Mouse (Mus musculus) neural tube, embryonic 14.5 days (tissue): ENCODE data around the gene Ank2. TPM values are rescaled to one million over a fixed set of nuclear protein-coding genes. Genes with fewer than 3 reads are reported as not detected.

Experiments
- ATAC-seq: fragments of 200-750 bp; cut with Nextera tagmentation; 2 replicates; pipeline ENCODE4 v1.8.0; 2017; ENCODE audit warnings: low read depth, mild to moderate bottlenecking, moderate TSS enrichment, moderate library complexity
- H3K27ac ChIP-seq: fragments of 300-500 bp; sonication (generic); 2 replicates; pipeline ENCODE4 v1.5.1; 2014; ENCODE audit warnings: low read depth, mild to moderate bottlenecking, control low read depth, low read length, moderate library complexity, mixed read lengths
- H3K27me3 ChIP-seq: fragments of 300-500 bp; sonication (generic); 2 replicates; pipeline ENCODE4 v1.6.1; 2014; ENCODE audit warnings: low read length; ENCODE audit not compliant: control insufficient read depth, insufficient read depth
- H3K36me3 ChIP-seq: fragments of 300-500 bp; sonication (generic); 2 replicates; pipeline ENCODE4 v1.6.1; 2014; ENCODE audit warnings: low read length, mixed read lengths; ENCODE audit not compliant: control insufficient read depth, insufficient read depth
- H3K4me1 ChIP-seq: fragments of 300-500 bp; sonication (generic); 2 replicates; pipeline ENCODE4 v1.6.1; 2014; ENCODE audit warnings: low read length; ENCODE audit not compliant: control insufficient read depth, insufficient read depth
- H3K4me2 ChIP-seq: fragments of 300-500 bp; sonication (generic); 2 replicates; pipeline ENCODE4 v1.6.1; 2014; ENCODE audit warnings: mild to moderate bottlenecking, low read depth, low read length, control low read depth
- H3K4me3 ChIP-seq: fragments of 300-500 bp; sonication (generic); 2 replicates; pipeline ENCODE4 v1.5.1; 2014; ENCODE audit warnings: low read depth, low read length, control low read depth, mixed read lengths
- H3K9ac ChIP-seq: fragments of 300-500 bp; sonication (generic); replicated peaks from 2 replicates; pipeline ENCODE4 v1.6.1; 2014; ENCODE audit warnings: low read depth, mild to moderate bottlenecking, control low read depth, low read length, mixed read lengths
- H3K9me3 ChIP-seq: fragments of 300-500 bp; sonication (generic); 2 replicates; pipeline ENCODE4 v1.6.1; 2016; ENCODE audit warnings: low read length; ENCODE audit not compliant: control insufficient read depth
- WGBS: fragments of 180-500 bp; shearing (Covaris S2); extraction: QIAGEN DNeasy Blood & Tissue Kit; methylation state at CpG from one replicate; pipeline ENCODE4 v1.1.7; 2014; 5-methylcytosine and 5-hydroxymethylcytosine counted together
- polyA plus RNA-seq: library from polyadenylated mRNA; unstranded; fragments of >200 nt; fragmentation: Nextera tagmentation; extraction: Ambion mirVana; gene quantifications from 2 replicates; pipeline ENCODE4 v1.2.1, GENCODE M21; 2014

The Ank2 gene
- polyA plus RNA-seq, 1 experiment from 2014 or later = 231 TPM

- H3K9ac ChIP-seq = no peak overlapping the region
- H3K4me1 ChIP-seq = no peaks in the 10 kb centered on the region
- no peak for ATAC-seq
- H3K27me3 ChIP-seq = no peaks in the 10 kb centered on the region
- H3K9me3 ChIP-seq = no peaks in the 10 kb centered on the region
- no peak overlapping the region for H3K27ac ChIP-seq
- H3K4me2 ChIP-seq = no peak overlapping the region
- H3K4me3 ChIP-seq = no peak overlapping the region
- 45% methylated on average over 1 of the region's 1 CpGs for WGBS
- peaks cover 49% of the 10 kb centered on the region for H3K36me3 ChIP-seq
These were observed 546.5 kb downstream of the Ank2 start for GRCm38 (mm10) chr3:126952698-126953097.

GRCm38 (mm10) chr3:126946591-126946990 lies 552.6 kb downstream of the Ank2 start:
- no peak overlapping the region for H3K9ac ChIP-seq
- peaks cover 68% of the 10 kb centered on the region for H3K36me3 ChIP-seq
- ATAC-seq = no peak
- H3K4me2 ChIP-seq = no peak overlapping the region
- 97% methylated on average over 10 of the region's 10 CpGs for WGBS
- H3K27ac ChIP-seq = no peak overlapping the region
- H3K4me3 ChIP-seq = no peak overlapping the region
- no peaks in the 10 kb centered on the region for H3K9me3 ChIP-seq
- H3K4me1 ChIP-seq = no peaks in the 10 kb centered on the region
- H3K27me3 ChIP-seq = no peaks in the 10 kb centered on the region

- no peak for ATAC-seq
- Histone ChIP-seq H3K4me2 (no peak overlapping the region), H3K36me3 (peaks cover 68% of the 10 kb centered on the region), H3K27ac (no peak overlapping the region), H3K9ac (no peak overlapping the region), H3K4me1 (no peaks in the 10 kb centered on the region), H3K9me3 (no peaks in the 10 kb centered on the region), H3K27me3 (no peaks in the 10 kb centered on the region), H3K4me3 (no peak overlapping the region)
- 80% methylated on average over 4 of the region's 4 CpGs for WGBS
These were observed 554.3 kb downstream of the Ank2 start for GRCm38 (mm10) chr3:126944838-126945237.

GRCm38 (mm10) chr3:126944081-126944480 lies 555.1 kb downstream of the Ank2 start:
- H3K9ac ChIP-seq = no peak overlapping the region
- no peaks in the 10 kb centered on the region for H3K27me3 ChIP-seq
- no peak for ATAC-seq
- H3K4me1 ChIP-seq = no peaks in the 10 kb centered on the region
- H3K9me3 ChIP-seq = no peaks in the 10 kb centered on the region
- WGBS = 86% methylated on average over 11 of the region's 11 CpGs
- H3K4me2 ChIP-seq = no peak overlapping the region
- no peak overlapping the region for H3K4me3 ChIP-seq
- H3K36me3 ChIP-seq = peaks cover 68% of the 10 kb centered on the region
- H3K27ac ChIP-seq = no peak overlapping the region

GRCm38 (mm10) chr3:126940452-126940851 lies 558.7 kb downstream of the Ank2 start:
- Histone ChIP-seq H3K36me3 (peaks cover 60% of the 10 kb centered on the region), H3K4me1 (no peaks in the 10 kb centered on the region), H3K4me3 (no peak overlapping the region), H3K9ac (no peak overlapping the region), H3K27me3 (no peaks in the 10 kb centered on the region), H3K27ac (no peak overlapping the region), H3K9me3 (no peaks in the 10 kb centered on the region), H3K4me2 (no peak overlapping the region)
- no peak for ATAC-seq
- 81% methylated on average over 5 of the region's 5 CpGs for WGBS

- Histone ChIP-seq H3K36me3 (peaks cover 55% of the 10 kb centered on the region), H3K9me3 (no peaks in the 10 kb centered on the region), H3K27me3 (no peaks in the 10 kb centered on the region), H3K4me3 (no peak overlapping the region), H3K4me1 (no peaks in the 10 kb centered on the region), H3K27ac (no peak overlapping the region), H3K9ac (no peak overlapping the region), H3K4me2 (no peak overlapping the region)
- WGBS = 82% methylated on average over 4 of the region's 4 CpGs
- ATAC-seq = peak; percentile 65; the same call in 1 of the 2 replicates
These were observed 567.2 kb downstream of the Ank2 start for GRCm38 (mm10) chr3:126931884-126932506.

GRCm38 (mm10) chr3:126923575-126924382 lies 575.4 kb downstream of the Ank2 start:
- Histone ChIP-seq H3K4me2 (no peak overlapping the region), H3K27ac (no peak overlapping the region), H3K9ac (no peak overlapping the region), H3K9me3 (no peaks in the 10 kb centered on the region), H3K36me3 (peaks cover 9% of the 10 kb centered on the region), H3K27me3 (no peaks in the 10 kb centered on the region), H3K4me1 (no peaks in the 10 kb centered on the region), H3K4me3 (no peak overlapping the region)
- WGBS = 87% methylated on average over 12 of the region's 12 CpGs
- no peak for ATAC-seq

- Histone ChIP-seq H3K36me3 (peaks cover 4% of the 10 kb centered on the region; the same call in 1 of the 2 replicates), H3K27me3 (no peaks in the 10 kb centered on the region), H3K9ac (no peak overlapping the region), H3K4me2 (no peak overlapping the region), H3K9me3 (no peaks in the 10 kb centered on the region), H3K4me3 (no peak overlapping the region), H3K27ac (no peak overlapping the region), H3K4me1 (no peaks in the 10 kb centered on the region)
- ATAC-seq = no peak
- 85% methylated on average over 3 of the region's 3 CpGs for WGBS
These were observed 577.2 kb downstream of the Ank2 start for GRCm38 (mm10) chr3:126921941-126922340.

- Histone ChIP-seq H3K27me3 (no peaks in the 10 kb centered on the region), H3K4me1 (no peaks in the 10 kb centered on the region), H3K4me2 (no peak overlapping the region), H3K36me3 (0 out of 2 replicates have a peak, but pooled peaks cover 4% of the 10 kb centered on the region), H3K9ac (no peak overlapping the region), H3K4me3 (no peak overlapping the region), H3K9me3 (no peaks in the 10 kb centered on the region), H3K27ac (no peak overlapping the region)
- 80% methylated on average over 3 of the region's 3 CpGs for whole genome bisulfite sequencing
- ATAC-seq = no peak
These were observed 578.9 kb downstream of the Ank2 start for GRCm38 (mm10) chr3:126920296-126920695.
